Mouse (Mus musculus): ENCODE measurements at regions not wholly inside any gene's neighbourhood (a gene's known extent, or its start where the extent isn't known, plus 50 kb on each side); places are given as distances from the start of the nearest gene placed in this dataset.

GRCm38 (mm10) chr3:115590716-115591115, 124.2 kb downstream of the S1pr1 start:
- DNase-seq, result no peak

GRCm38 (mm10) chr3:115588585-115588984, 126.3 kb downstream of the S1pr1 start:
- no peak for DNase-seq

GRCm38 (mm10) chr3:115580131-115580932, 134.5 kb downstream of the S1pr1 start:
- no peak for DNase-seq

- DNase-seq, result no peak
Observed at GRCm38 (mm10) chr3:115575371-115575770, 139.5 kb downstream of the S1pr1 start.

GRCm38 (mm10) chr3:115562735-115563134, 152.1 kb downstream of the S1pr1 start:
- DNase-seq, result no peak

- DNase-seq, result no peak
Observed at GRCm38 (mm10) chr3:115554809-115555708, 159.8 kb downstream of the S1pr1 start.

GRCm38 (mm10) chr3:115553848-115554515, 160.9 kb downstream of the S1pr1 start:
- no peak for DNase-seq

GRCm38 (mm10) chr3:115541789-115542188, 173.1 kb downstream of the S1pr1 start:
- peak; percentile 24 for DNase-seq

GRCm38 (mm10) chr3:115538355-115538754, 176.5 kb downstream of the S1pr1 start:
- DNase-seq, result no peak

GRCm38 (mm10) chr3:115532141-115532735, 182.6 kb downstream of the S1pr1 start:
- DNase-seq, result no peak

- DNase-seq, result no peak
Observed at GRCm38 (mm10) chr3:115530441-115530840, 184.4 kb downstream of the S1pr1 start.

GRCm38 (mm10) chr3:115529918-115530317, 185.0 kb downstream of the S1pr1 start:
- no peak for DNase-seq

- DNase-seq, result no peak
Observed at GRCm38 (mm10) chr3:115523515-115523914, 191.4 kb downstream of the S1pr1 start.

- no peak for DNase-seq
Observed at GRCm38 (mm10) chr3:115515645-115516044, 199.2 kb downstream of the S1pr1 start.

GRCm38 (mm10) chr3:115509658-115510057, 205.2 kb downstream of the S1pr1 start:
- no peak for DNase-seq

GRCm38 (mm10) chr3:115497420-115497819, 217.5 kb downstream of the S1pr1 start:
- DNase-seq, result no peak

- no peak for DNase-seq
Observed at GRCm38 (mm10) chr3:115496110-115496509, 218.8 kb downstream of the S1pr1 start.

GRCm38 (mm10) chr3:115495692-115496091, 219.2 kb downstream of the S1pr1 start:
- no peak for DNase-seq

- DNase-seq, result no peak
Observed at GRCm38 (mm10) chr3:115468980-115469379, 245.9 kb downstream of the S1pr1 start.

GRCm38 (mm10) chr3:115467850-115468249, 247.0 kb downstream of the S1pr1 start:
- no peak for DNase-seq

- no peak for DNase-seq
Observed at GRCm38 (mm10) chr3:115462623-115463022, 252.2 kb downstream of the S1pr1 start.
